In genomic region chr7:89766678-89767508, GRCm38 (mm10) we compare ENCODE assay signal across 16 mouse cellular contexts.
A peak's percentile ranks its signal among the peaks of the same experiment; 100 is the strongest.
DNase-seq lines count a peak whose midpoint lies in the region; ATAC-seq and TF ChIP-seq lines count a peak whose summit lies in the region.
"Had no signal": no experiment of that assay in that cellular context is flagged by ENCODE, and none has a peak within 500 bp of the region (broad histone marks: within the 10 kb centered on the region; RNA-seq: fewer than 3 reads in every experiment).

No protein-coding gene starts in this region.

- peak; percentile 78; the same call in 1 of the 2 replicates for ATAC-seq in embryonic facial prominence, embryonic 11.5 days (replicated peaks; ENCODE audit: insufficient number of reproducible peaks, low FRiP score, low TSS enrichment, low read depth)
- ATAC-seq in forebrain, postnatal 0 days, result 0 out of 2 replicates have a peak, but pooled peaks have one; percentile 18
- peak; percentile 91 for ATAC-seq in midbrain, embryonic 11.5 days (ENCODE audit: low FRiP score)
- ATAC-seq: Patski had no signal

- H3K4me1 ChIP-seq in embryonic facial prominence, embryonic 11.5 days (ENCODE audit: control insufficient read depth, insufficient read depth, low read length), result no peaks in the 10 kb centered on the region; the same call in 1 of the 2 replicates
- no peaks in the 10 kb centered on the region for H3K4me1 ChIP-seq in forebrain, postnatal 0 days (ENCODE audit: insufficient read depth)
- H3K4me1 ChIP-seq in midbrain, embryonic 11.5 days (ENCODE audit: control insufficient read depth, insufficient read depth, low read length), result peaks cover 8% of the 10 kb centered on the region
- H3K4me1 ChIP-seq: liver, embryonic 13.5 days had no signal

- H3K4me3 ChIP-seq in embryonic facial prominence, embryonic 11.5 days (ENCODE audit: low read depth, low read length), result no peak overlapping the region
- H3K4me3 ChIP-seq in forebrain, postnatal 0 days (ENCODE audit: low read depth, low read length), result no peak overlapping the region
- no peak overlapping the region for H3K4me3 ChIP-seq in midbrain, embryonic 11.5 days (ENCODE audit: low read depth, low read length)
- H3K4me3 ChIP-seq: liver, embryonic 13.5 days; myocyte had no signal

- WGBS in embryonic facial prominence, embryonic 11.5 days, result 59% methylated on average over 5 of the region's 5 CpGs
- 8% methylated on average over 5 of the region's 5 CpGs for WGBS in forebrain, postnatal 0 days
- 19% methylated on average over 5 of the region's 5 CpGs for WGBS in midbrain, embryonic 11.5 days

- no peaks in the 10 kb centered on the region for H3K27me3 ChIP-seq in embryonic facial prominence, embryonic 11.5 days (ENCODE audit: control insufficient read depth, insufficient read depth, low read length)
- no peaks in the 10 kb centered on the region for H3K27me3 ChIP-seq in forebrain, postnatal 0 days (ENCODE audit: insufficient read depth, low read length)
- no peaks in the 10 kb centered on the region for H3K27me3 ChIP-seq in midbrain, embryonic 11.5 days (ENCODE audit: control insufficient read depth, insufficient read depth, low read length)
- H3K27me3 ChIP-seq: CH12.LX; liver, embryonic 13.5 days; Patski had no signal

- intact Hi-C loops in heart, postnatal 25 days (cut with DNase I), result no loop called here

- H3K27ac ChIP-seq in embryonic facial prominence, embryonic 11.5 days (replicated peaks; ENCODE audit: low read depth, low read length), result no peak overlapping the region
- H3K27ac ChIP-seq in forebrain, postnatal 0 days (ENCODE audit: low read depth, low read length), result no peak overlapping the region
- H3K27ac ChIP-seq in midbrain, embryonic 11.5 days (ENCODE audit: low read depth, low read length), result no peak overlapping the region
- H3K27ac ChIP-seq: liver, embryonic 13.5 days had no signal

- H3K9me3 ChIP-seq in embryonic facial prominence, embryonic 11.5 days (replicated peaks; ENCODE audit: control insufficient read depth, low read length), result no peaks in the 10 kb centered on the region
- no peaks in the 10 kb centered on the region for H3K9me3 ChIP-seq in forebrain, postnatal 0 days (ENCODE audit: low read length)
- no peaks in the 10 kb centered on the region for H3K9me3 ChIP-seq in midbrain, embryonic 11.5 days (ENCODE audit: control insufficient read depth, low read length)
- H3K9me3 ChIP-seq: liver, embryonic 13.5 days had no signal

- DNase-seq in embryonic facial prominence, embryonic 11.5 days (ENCODE audit: low spot score), result no peak
- DNase-seq in forebrain, postnatal 0 days, result no peak
- DNase-seq in midbrain, embryonic 11.5 days (ENCODE audit: low spot score, missing footprints), result peak; percentile 91
- DNase-seq in retina, embryonic 14.5 days (ENCODE audit: low spot score), result peak; percentile 90
- DNase-seq in heart, postnatal 25 days (ENCODE audit: low spot score), result no peak
- DNase-seq in layer of hippocampus, adult 9-11 months, result no peak
- DNase-seq in adrenal gland, postnatal 36 days, result no peak
- DNase-seq in spleen, postnatal 36 days (ENCODE audit: low spot score in 2 of 2), result no peak
- DNase-seq: adrenal gland, adult 8-10 months; kidney, adult 11 months; liver, embryonic 13.5 days; lung, postnatal 36 days; right cerebral cortex, adult 18-20 months had no signal

- no peak for TF ChIP-seq CTCF in forebrain, postnatal 0 days (IDR thresholded peaks at IDR 0.05; ENCODE audit: low read depth)

- no peak overlapping the region for H3K4me2 ChIP-seq in embryonic facial prominence, embryonic 11.5 days (ENCODE audit: low read depth, low read length)
- no peak overlapping the region for H3K4me2 ChIP-seq in forebrain, postnatal 0 days (ENCODE audit: low read depth)
- no peak overlapping the region for H3K4me2 ChIP-seq in midbrain, embryonic 11.5 days
- H3K4me2 ChIP-seq: liver, embryonic 13.5 days had no signal

- no peak overlapping the region for H3K9ac ChIP-seq in embryonic facial prominence, embryonic 11.5 days (replicated peaks; ENCODE audit: low read length)
- no peak overlapping the region for H3K9ac ChIP-seq in forebrain, postnatal 0 days
- no peak overlapping the region; the same call in 1 of the 2 replicates for H3K9ac ChIP-seq in midbrain, embryonic 11.5 days (ENCODE audit: low read length)
- H3K9ac ChIP-seq: liver, embryonic 13.5 days had no signal

- no peaks in the 10 kb centered on the region for H3K36me3 ChIP-seq in embryonic facial prominence, embryonic 11.5 days (replicated peaks; ENCODE audit: control insufficient read depth, insufficient read depth, low read depth, low read length)
- no peaks in the 10 kb centered on the region for H3K36me3 ChIP-seq in forebrain, postnatal 0 days (ENCODE audit: insufficient read depth)
- H3K36me3 ChIP-seq in midbrain, embryonic 11.5 days (ENCODE audit: control insufficient read depth, insufficient read depth, low read length), result no peaks in the 10 kb centered on the region
- H3K36me3 ChIP-seq: liver, embryonic 13.5 days had no signal

Comparison
In these comparisons a context has a peak if more than half of its experiments do, and no peak if none do; other contexts are left out.
1. ATAC-seq: peak in every context shown above with its lines; median percentile 91 in midbrain, embryonic 11.5 days; 78 in embryonic facial prominence, embryonic 11.5 days; 18 in forebrain, postnatal 0 days.
2. DNase-seq: peak in midbrain, embryonic 11.5 days (single experiment) and retina, embryonic 14.5 days (single experiment); none in embryonic facial prominence, embryonic 11.5 days (single experiment), forebrain, postnatal 0 days (single experiment), heart, postnatal 25 days (single experiment), layer of hippocampus, adult 9-11 months (single experiment), adrenal gland, postnatal 36 days (0 of 2) and spleen, postnatal 36 days (0 of 2).